Mouse (Mus musculus) retina, embryonic 14.5 days (tissue): ENCODE results near the gene Rnf8.

ENCODE experiments used
- DNase-seq: peaks from one replicate; pipeline ENCODE4 v3.0.0-alpha.2; 2015; ENCODE audit warnings: low spot score

Rnf8 gene

GRCm38 (mm10) chr17:29627285-29627684 is 12.7 kb downstream of the Rnf8 start:
- no peak for DNase-seq

DNA sequence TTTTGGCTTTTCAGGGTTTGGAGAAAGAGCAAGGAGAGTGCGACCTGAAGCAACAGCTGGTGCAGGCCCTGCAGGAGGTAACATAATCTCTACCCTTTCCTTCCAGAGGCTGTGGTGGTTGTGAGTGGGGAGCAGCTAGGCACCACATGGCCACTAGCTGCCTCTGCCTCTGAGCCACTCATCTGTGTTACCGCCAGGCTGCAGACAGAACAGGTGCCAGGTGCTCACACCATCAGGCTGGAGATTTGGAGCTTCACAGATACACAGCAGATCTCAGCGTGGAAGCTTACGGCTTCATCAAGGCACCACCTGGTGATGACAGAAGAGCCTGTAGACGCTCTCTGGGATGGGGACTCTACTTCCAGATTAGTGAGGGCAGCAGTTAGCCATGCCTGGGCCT is 14.4 kb downstream of the Rnf8 start:
- no peak for DNase-seq

- DNase-seq, result no peak
Measured at GRCm38 (mm10) chr17:29629620-29630019, 15.0 kb downstream of the Rnf8 start.

DNA sequence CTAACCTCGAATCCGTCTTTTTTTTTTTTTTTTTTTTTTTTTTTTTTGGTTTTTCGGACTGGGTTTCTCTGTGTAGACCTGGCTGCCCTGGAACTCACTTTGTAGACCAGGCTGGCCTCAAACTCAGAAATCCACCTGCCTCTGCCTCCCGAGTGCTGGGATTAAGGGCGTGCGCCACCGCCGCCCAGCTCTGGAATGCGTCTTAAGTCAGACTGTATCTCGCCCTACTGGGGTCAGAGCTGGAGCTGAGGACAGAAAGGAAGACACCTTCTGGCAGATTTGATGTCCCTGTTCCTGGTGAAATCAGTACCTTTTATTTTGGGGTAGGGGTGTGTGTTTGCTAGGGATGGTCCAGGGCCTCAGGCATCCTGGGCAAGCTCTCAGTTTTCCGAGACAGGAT is 17.7 kb downstream of the Rnf8 start:
- no peak for DNase-seq

DNA sequence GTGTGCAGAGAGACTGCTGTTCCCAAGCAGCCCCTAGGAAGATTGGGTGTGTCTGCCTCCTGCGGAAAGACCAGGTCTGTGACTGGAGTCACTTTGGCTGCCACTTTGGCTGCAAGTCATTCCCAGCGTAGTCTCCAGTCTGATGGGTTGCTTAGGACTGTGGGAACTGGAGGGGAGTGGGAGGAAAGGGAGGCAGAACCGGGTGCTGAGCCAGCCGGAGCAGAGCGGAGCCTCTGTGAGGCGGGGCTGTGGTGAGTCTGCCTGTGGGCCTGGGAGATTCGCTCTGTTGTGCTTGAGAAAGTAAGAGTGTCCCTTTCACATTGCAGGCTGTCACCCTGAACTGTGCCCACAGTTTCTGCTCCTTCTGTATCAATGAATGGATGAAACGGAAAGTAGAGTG is 20.9 kb downstream of the Rnf8 start:
- DNase-seq, result no peak

DNA sequence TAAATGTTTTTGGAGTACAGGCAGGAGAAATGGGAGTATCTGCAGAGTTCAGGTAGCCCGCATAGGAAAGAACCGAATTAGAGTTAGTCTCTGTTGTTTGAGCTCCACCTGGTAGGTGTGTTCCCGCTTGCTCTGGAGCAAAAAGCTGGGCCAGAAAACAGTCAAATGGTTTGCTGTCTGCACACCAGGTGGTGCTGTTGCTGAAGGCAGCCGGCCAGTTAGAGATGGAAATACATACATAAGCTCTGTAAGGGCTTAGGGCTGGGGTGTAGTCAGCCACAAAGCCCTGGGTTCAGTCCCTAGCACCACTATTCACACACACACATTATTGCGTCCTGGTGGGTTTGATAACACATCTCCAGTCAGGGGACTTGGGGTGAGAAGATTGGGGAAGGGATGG is 21.5 kb downstream of the Rnf8 start:
- DNase-seq, result peak; percentile 58

GRCm38 (mm10) chr17:29637377-29637776 is 22.8 kb downstream of the Rnf8 start:
- DNase-seq, result no peak

GRCm38 (mm10) chr17:29637895-29638294 is 23.3 kb downstream of the Rnf8 start:
- no peak for DNase-seq

GRCm38 (mm10) chr17:29640971-29641370 is 26.4 kb downstream of the Rnf8 start:
- no peak for DNase-seq

GRCm38 (mm10) chr17:29642219-29642618 is 27.6 kb downstream of the Rnf8 start:
- no peak for DNase-seq

- DNase-seq, result no peak
Measured at GRCm38 (mm10) chr17:29658249-29658648, 43.7 kb downstream of the Rnf8 start.

DNA sequence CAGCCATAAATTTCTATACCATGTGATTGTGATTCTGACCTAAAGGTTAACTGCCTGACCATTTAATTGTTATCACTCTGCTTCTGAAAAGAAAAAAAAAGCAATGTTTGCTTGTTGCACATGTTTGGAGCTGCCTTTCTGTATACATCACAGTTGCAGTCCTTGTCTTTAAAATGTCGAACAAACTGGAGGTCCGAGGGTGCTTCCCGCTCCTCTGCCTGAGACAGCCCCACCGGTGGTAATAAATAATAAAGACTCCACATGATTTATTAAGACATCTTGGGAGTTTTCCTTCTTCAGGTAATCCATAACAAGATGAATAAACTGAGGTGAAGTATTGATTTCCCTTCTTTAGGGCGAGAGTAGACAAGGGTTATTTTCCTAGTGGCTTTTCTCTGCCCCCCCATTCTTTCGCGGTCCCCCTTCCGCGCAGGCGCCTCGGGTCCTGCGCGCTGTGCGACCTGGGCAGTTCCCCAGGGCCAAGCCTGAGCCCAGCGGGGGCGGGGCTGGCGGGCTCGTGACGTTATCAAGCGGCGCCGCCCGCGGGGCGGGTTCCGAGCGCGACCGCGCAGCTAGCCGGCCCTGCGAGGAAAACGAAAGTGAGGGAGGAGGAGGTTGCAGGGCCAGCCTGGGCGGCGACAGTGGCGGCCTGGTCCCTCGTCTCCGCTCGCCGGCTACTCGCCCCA is 45.6 kb downstream of the Rnf8 start, which contains the start of gene Cmtr1:
Cmtr1 (plus strand) TSS at position 520 of the 686 bp plus-strand sequence.
- DNase-seq, result peak; percentile 97

DNA sequence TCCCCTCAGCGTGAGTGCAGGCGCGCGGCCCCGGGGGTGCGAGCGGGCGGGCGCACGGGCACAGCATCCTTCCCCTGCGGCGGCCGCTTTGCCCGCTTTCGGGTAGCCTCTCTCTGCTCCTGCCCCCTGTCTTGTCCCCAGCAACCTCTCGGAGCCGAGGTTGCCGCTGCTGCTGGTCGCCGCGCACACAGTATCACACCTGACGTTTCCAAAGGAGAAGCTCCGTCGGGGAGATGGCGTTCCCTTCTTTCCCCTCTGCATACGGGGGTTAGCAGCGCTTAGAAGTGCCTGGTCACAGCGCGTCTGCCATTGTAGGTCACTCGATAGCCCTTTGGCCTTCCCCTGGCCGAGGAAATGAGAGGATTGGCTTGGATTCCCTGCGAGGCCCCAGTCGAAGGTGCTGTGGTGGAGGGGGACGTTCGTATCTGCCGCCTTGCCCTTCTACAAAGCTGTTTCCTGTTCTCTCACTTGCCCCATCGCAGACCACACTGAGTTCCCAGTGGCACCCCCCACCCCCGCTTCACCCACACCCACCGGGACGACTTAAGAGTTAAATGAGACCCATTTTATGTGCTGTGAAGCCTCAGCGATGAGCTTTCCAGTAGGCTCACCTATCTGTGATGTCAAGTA is 46.3 kb downstream of the Rnf8 start:
- peak; percentile 40 for DNase-seq

- DNase-seq, result no peak
Measured at GRCm38 (mm10) chr17:29662145-29662544, 47.6 kb downstream of the Rnf8 start.

- no peak for DNase-seq
Measured at GRCm38 (mm10) chr17:29668051-29668986, 53.7 kb downstream of the Rnf8 start.

DNA sequence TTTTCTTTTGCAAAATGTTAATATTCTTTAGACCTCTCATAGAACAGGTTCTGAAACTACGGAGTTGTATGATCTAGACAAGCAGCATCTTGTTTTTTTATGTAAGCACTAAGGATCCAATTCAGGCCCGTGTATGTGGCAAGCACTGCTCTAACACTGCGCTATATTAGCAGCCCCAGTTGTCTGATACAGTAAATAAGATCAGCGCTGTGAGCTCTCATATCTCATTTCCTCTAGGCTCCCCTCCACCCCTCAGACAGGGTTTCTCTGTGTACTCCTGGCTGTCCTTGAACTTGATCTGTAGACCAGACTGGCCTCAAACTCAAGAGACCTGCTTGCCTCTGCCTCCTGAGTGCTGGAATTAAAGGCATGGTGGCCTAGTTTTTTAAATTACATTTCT is 54.4 kb downstream of the Rnf8 start:
- DNase-seq, result no peak

GRCm38 (mm10) chr17:29669936-29670335 is 55.3 kb downstream of the Rnf8 start:
- DNase-seq, result no peak

DNA sequence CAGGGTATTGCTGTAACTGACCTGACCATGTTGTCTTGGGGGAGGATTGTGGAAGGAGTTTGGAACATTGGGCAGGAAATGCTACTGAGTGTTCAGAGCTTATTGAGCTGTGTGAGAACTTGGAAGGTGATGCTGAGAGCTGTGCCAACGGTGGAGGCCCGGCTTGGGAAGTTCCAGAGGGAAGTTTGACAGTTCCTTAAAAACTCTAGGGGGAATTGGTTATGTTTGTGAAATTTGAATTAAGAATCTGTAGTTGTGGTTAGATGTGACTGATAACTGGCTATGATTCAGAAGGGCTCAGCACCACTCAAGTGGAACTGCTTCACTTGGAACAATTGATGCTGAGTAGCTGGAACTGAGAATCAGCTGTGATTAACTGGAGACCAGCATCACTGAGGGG is 56.4 kb downstream of the Rnf8 start:
- DNase-seq, result no peak

- DNase-seq, result no peak
Measured at GRCm38 (mm10) chr17:29673325-29673724, 58.7 kb downstream of the Rnf8 start.

- no peak for DNase-seq
Measured at GRCm38 (mm10) chr17:29678526-29678925, 63.9 kb downstream of the Rnf8 start.

DNA sequence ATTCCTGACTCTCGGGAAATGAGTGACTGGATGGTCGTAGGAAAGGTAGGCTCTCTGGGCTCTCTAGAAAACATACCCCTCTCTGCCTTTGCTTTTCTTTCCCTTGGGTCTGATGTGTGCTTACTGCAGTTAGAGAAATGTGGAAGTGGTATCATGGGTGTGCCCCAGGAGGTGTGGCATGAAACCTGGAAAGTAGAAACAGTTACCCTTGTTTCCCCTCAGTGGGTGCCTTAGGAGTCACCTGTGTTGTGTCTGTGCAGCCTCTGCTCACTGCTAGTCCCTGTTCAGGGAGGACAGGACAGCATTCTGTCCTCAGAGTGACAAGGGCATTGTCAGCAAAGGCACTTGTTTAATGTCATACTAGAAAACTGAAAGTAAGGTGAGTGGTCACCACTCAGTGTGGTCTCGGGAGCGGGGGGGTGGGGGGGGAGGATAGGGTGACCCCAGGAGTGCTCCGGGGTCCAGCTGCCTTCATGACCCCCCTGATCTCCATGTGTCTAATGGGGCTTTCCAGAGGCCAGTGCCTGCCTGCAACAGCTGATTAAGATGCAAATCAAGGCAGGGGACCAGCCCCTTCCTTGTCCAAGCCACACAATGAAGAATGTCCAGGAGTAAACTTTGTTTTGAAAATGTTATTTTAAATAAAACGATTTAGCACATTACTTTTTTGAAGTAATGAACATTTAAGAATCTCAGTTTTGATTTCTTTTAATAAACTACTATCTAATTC is 64.6 kb downstream of the Rnf8 start:
- DNase-seq, result no peak

DNA sequence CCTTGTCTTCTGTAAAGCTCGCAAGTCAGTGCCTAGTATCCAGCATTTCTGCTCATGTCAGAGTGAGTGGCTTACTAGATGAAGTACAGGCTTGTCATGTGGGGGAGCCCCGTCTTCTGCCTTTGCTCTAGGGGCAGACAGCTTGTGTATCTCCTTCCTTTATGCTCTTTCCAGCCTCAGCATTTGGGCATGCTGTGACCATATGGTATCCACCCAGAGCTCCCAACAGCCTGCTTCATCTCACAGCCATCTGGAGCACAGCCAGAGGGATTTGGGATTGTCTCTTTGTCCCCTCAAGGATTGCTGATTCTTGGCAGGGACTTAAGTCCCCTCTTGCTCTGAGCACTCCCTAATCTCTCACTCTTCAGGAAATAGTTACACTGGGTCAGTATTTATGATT is 65.6 kb downstream of the Rnf8 start:
- DNase-seq, result peak; percentile 51
